16 mouse cellular contexts compared by ENCODE assay signal in the genomic region with DNA sequence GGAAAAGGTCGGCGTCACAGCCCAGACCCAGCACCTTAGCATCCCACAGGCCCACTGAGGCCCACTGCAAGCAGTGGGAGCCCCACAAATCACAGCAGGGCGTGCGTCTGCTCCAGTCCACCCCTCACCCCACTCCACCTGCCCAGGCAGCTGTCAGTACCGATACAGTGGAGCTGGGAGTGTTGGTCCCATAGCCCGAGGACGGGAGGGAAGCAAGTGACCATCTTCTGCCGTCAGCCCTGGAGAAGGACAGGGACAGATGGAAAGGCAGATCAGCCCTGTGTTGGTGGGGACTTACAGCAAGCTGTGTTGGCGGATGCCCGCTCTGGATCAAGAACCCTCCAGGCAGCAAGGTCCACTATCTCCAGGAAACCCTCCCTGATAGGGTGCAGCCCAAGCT. TPM values are rescaled to one million over a fixed set of nuclear protein-coding genes. Genes with fewer than 3 reads are reported as not detected.
DNase-seq lines count a peak whose midpoint lies in the region; ATAC-seq lines count a peak whose summit lies in the region.
"Had no signal": no experiment of that assay in that cellular context is flagged by ENCODE, and none has a peak within 500 bp of the region (broad histone marks: within the 10 kb centered on the region; RNA-seq: fewer than 3 reads in every experiment).

No protein-coding gene starts in this region.

- DNase-seq in forebrain, embryonic 10.5 days (ENCODE audit: extremely low spot score, low spot score): no peak
- DNase-seq in heart, postnatal 25 days (ENCODE audit: low spot score): no peak
- DNase-seq: adrenal gland, adult 2 months; heart, postnatal 10 days; kidney, adult 18-20 months; kidney, postnatal 25 days; lung, postnatal 10 days; thymus, adult 2 months had no signal

- intact Hi-C loops in heart, postnatal 25 days (cut with DNase I): no loop called here

- H3K4me3 ChIP-seq in forebrain, embryonic 10.5 days: peak overlapping the region; percentile 36; the same call in 1 of the 2 replicates
- H3K4me3 ChIP-seq in forebrain, embryonic 16.5 days (replicated peaks; ENCODE audit: low read length): no peak overlapping the region
- no peak overlapping the region for H3K4me3 ChIP-seq in heart, embryonic 14.5 days (ENCODE audit: control insufficient read depth in 1 of 2, insufficient read depth in 1 of 2, low read depth in 1 of 2, low read length in 2 of 2)
- no peak overlapping the region for H3K4me3 ChIP-seq in neural tube, embryonic 13.5 days
- no peak overlapping the region for H3K4me3 ChIP-seq in neural tube, embryonic 15.5 days (replicated peaks)
- H3K4me3 ChIP-seq: liver, embryonic 15.5 days had no signal

- no peaks in the 10 kb centered on the region for H3K9me3 ChIP-seq in forebrain, embryonic 10.5 days
- H3K9me3 ChIP-seq in forebrain, embryonic 16.5 days (ENCODE audit: control insufficient read depth, low read length): no peaks in the 10 kb centered on the region
- H3K9me3 ChIP-seq in heart, embryonic 14.5 days (ENCODE audit: control insufficient read depth, low read length): no peaks in the 10 kb centered on the region
- H3K9me3 ChIP-seq in neural tube, embryonic 13.5 days: no peaks in the 10 kb centered on the region
- H3K9me3 ChIP-seq in neural tube, embryonic 15.5 days (replicated peaks): no peaks in the 10 kb centered on the region
- H3K9me3 ChIP-seq: G1E had no signal

- peaks cover 60% of the 10 kb centered on the region for H3K27me3 ChIP-seq in forebrain, embryonic 10.5 days (ENCODE audit: poor library complexity, severe bottlenecking)
- no peaks in the 10 kb centered on the region for H3K27me3 ChIP-seq in forebrain, embryonic 16.5 days (replicated peaks; ENCODE audit: control insufficient read depth, insufficient read depth, low read length)
- H3K27me3 ChIP-seq in heart, embryonic 14.5 days (ENCODE audit: control insufficient read depth, insufficient read depth, low read length): peaks cover 6% of the 10 kb centered on the region
- H3K27me3 ChIP-seq in neural tube, embryonic 13.5 days: peaks cover 9% of the 10 kb centered on the region; the same call in 1 of the 2 replicates
- peaks cover 7% of the 10 kb centered on the region for H3K27me3 ChIP-seq in neural tube, embryonic 15.5 days (replicated peaks)

- H3K36me3 ChIP-seq in forebrain, embryonic 10.5 days (replicated peaks): peaks cover 59% of the 10 kb centered on the region
- H3K36me3 ChIP-seq in forebrain, embryonic 16.5 days (ENCODE audit: control insufficient read depth, insufficient read depth): peaks cover 11% of the 10 kb centered on the region
- H3K36me3 ChIP-seq in heart, embryonic 14.5 days (ENCODE audit: control insufficient read depth, insufficient read depth, low read length): peaks cover 39% of the 10 kb centered on the region
- peaks cover 55% of the 10 kb centered on the region for H3K36me3 ChIP-seq in neural tube, embryonic 13.5 days
- peaks cover 43% of the 10 kb centered on the region for H3K36me3 ChIP-seq in neural tube, embryonic 15.5 days

- H3K27ac ChIP-seq in forebrain, embryonic 10.5 days: peak overlapping the region; percentile 48
- no peak overlapping the region for H3K27ac ChIP-seq in forebrain, embryonic 16.5 days (ENCODE audit: low read length)
- no peak overlapping the region for H3K27ac ChIP-seq in heart, embryonic 14.5 days (replicated peaks in 1 of 2; ENCODE audit: control insufficient read depth in 1 of 2, insufficient read depth in 1 of 2, low read depth in 2 of 2, low read length in 2 of 2)
- H3K27ac ChIP-seq in neural tube, embryonic 13.5 days (replicated peaks): no peak overlapping the region
- H3K27ac ChIP-seq in neural tube, embryonic 15.5 days (replicated peaks): no peak overlapping the region
- H3K27ac ChIP-seq: liver, embryonic 15.5 days had no signal

- WGBS in forebrain, embryonic 10.5 days: 73% methylated on average over 10 of the region's 10 CpGs
- WGBS in forebrain, embryonic 16.5 days: 85% methylated on average over 10 of the region's 10 CpGs
- 75% methylated on average over 10 of the region's 10 CpGs for WGBS in heart, embryonic 14.5 days
- 81% methylated on average over 10 of the region's 10 CpGs for WGBS in neural tube, embryonic 13.5 days
- WGBS in neural tube, embryonic 15.5 days: 83% methylated on average over 10 of the region's 10 CpGs

- no peak overlapping the region for H3K4me2 ChIP-seq in forebrain, embryonic 16.5 days (ENCODE audit: low read length)
- H3K4me2 ChIP-seq in heart, embryonic 14.5 days (ENCODE audit: low read length): peak overlapping the region; percentile 27; the same call in 1 of the 2 replicates
- no peak overlapping the region for H3K4me2 ChIP-seq in neural tube, embryonic 13.5 days
- no peak overlapping the region for H3K4me2 ChIP-seq in neural tube, embryonic 15.5 days
- H3K4me2 ChIP-seq: liver, embryonic 15.5 days had no signal

- H3K9ac ChIP-seq in forebrain, embryonic 16.5 days (replicated peaks; ENCODE audit: low read depth, low read length): no peak overlapping the region
- H3K9ac ChIP-seq in heart, embryonic 14.5 days (ENCODE audit: low read length): no peak overlapping the region
- 0 out of 2 replicates have a peak overlapping the region, but pooled peaks have one; percentile 92 for H3K9ac ChIP-seq in neural tube, embryonic 13.5 days
- no peak overlapping the region for H3K9ac ChIP-seq in neural tube, embryonic 15.5 days (replicated peaks)
- H3K9ac ChIP-seq: liver, embryonic 15.5 days had no signal

- H3K4me1 ChIP-seq in forebrain, embryonic 10.5 days: peaks cover 72% of the 10 kb centered on the region
- peaks cover 24% of the 10 kb centered on the region for H3K4me1 ChIP-seq in forebrain, embryonic 16.5 days (replicated peaks; ENCODE audit: control insufficient read depth, insufficient read depth, low read length)
- H3K4me1 ChIP-seq in heart, embryonic 14.5 days (ENCODE audit: control insufficient read depth in 2 of 2, insufficient read depth in 2 of 2, low read length in 2 of 2): peaks cover 13 to 29% of the 10 kb centered on the region in 2 experiments; a peak in 3 of 4 replicates
- peaks cover 31% of the 10 kb centered on the region for H3K4me1 ChIP-seq in neural tube, embryonic 13.5 days (replicated peaks)
- H3K4me1 ChIP-seq in neural tube, embryonic 15.5 days: peaks cover 33% of the 10 kb centered on the region

- ATAC-seq in forebrain, embryonic 16.5 days: no peak
- ATAC-seq in heart, embryonic 14.5 days (ENCODE audit: insufficient number of reproducible peaks, insufficient read depth, low FRiP score, low read depth): no peak
- ATAC-seq in neural tube, embryonic 13.5 days (ENCODE audit: low read depth): no peak
- no peak for ATAC-seq in neural tube, embryonic 15.5 days (ENCODE audit: low FRiP score)
- no peak for ATAC-seq in CD4-positive, CD25-positive, alpha-beta regulatory T cell, adult 4 months

RNA-seq across cellular contexts. Expression of a gene that starts 12.5 kb away (rescaled TPM):
- 67.1 and 69.2 TPM in 2 replicates for polyA plus RNA-seq in forebrain, embryonic 10.5 days (2016; fragmentation: Nextera tagmentation; extraction: Ambion mirVana)
- 145 and 149 TPM in 2 replicates for polyA plus RNA-seq in forebrain, embryonic 16.5 days (2015; fragmentation: Nextera tagmentation; extraction: Ambion mirVana)
- polyA plus RNA-seq in heart, embryonic 14.5 days (2014; fragmentation: Nextera tagmentation; extraction: Ambion mirVana): 23.1 and 26.7 TPM in 2 replicates
- total RNA-seq in heart, postnatal 25 days (2021): 10 to 100 TPM; 21.8 to 25.5 TPM
- 88.9 and 93.7 TPM in 2 replicates for polyA plus RNA-seq in neural tube, embryonic 13.5 days (2015; fragmentation: Nextera tagmentation; extraction: Ambion mirVana)
- polyA plus RNA-seq in neural tube, embryonic 15.5 days (2015; fragmentation: Nextera tagmentation; extraction: Ambion mirVana): 97.5 and 102 TPM in 2 replicates
- 1 to 10 TPM; 4.3 to 4.5 TPM for polyA plus RNA-seq in CD4-positive, CD25-positive, alpha-beta regulatory T cell, adult 4 months (2017; shearing (Covaris generic))

RNA-seq across cellular contexts. Expression of a gene that starts 15.8 kb away (rescaled TPM):
- polyA plus RNA-seq in forebrain, embryonic 10.5 days (2016; fragmentation: Nextera tagmentation; extraction: Ambion mirVana): 12.0 and 14.9 TPM in 2 replicates
- polyA plus RNA-seq in forebrain, embryonic 16.5 days (2015; fragmentation: Nextera tagmentation; extraction: Ambion mirVana): 22.5 and 30.8 TPM in 2 replicates
- polyA plus RNA-seq in heart, embryonic 14.5 days (2014; fragmentation: Nextera tagmentation; extraction: Ambion mirVana): 6.7 and 9.4 TPM in 2 replicates
- total RNA-seq in heart, postnatal 25 days (2021): 1 to 10 TPM; 5.2 to 6.3 TPM
- 15.8 and 17.6 TPM in 2 replicates for polyA plus RNA-seq in neural tube, embryonic 13.5 days (2015; fragmentation: Nextera tagmentation; extraction: Ambion mirVana)
- polyA plus RNA-seq in neural tube, embryonic 15.5 days (2015; fragmentation: Nextera tagmentation; extraction: Ambion mirVana): 18.9 and 21.0 TPM in 2 replicates
- polyA plus RNA-seq in CD4-positive, CD25-positive, alpha-beta regulatory T cell, adult 4 months (2017; shearing (Covaris generic)): 10 to 100 TPM; 15.1 to 17.5 TPM

RNA-seq across cellular contexts. Expression of a gene that starts 19.2 kb away (rescaled TPM):
- 0.12 TPM in 1 of 2 replicates, not detected in the other for polyA plus RNA-seq in forebrain, embryonic 10.5 days (2016; fragmentation: Nextera tagmentation; extraction: Ambion mirVana)
- polyA plus RNA-seq in forebrain, embryonic 16.5 days (2015; fragmentation: Nextera tagmentation; extraction: Ambion mirVana): 0.08 and 0.09 TPM in 2 replicates
- polyA plus RNA-seq in heart, embryonic 14.5 days (2014; fragmentation: Nextera tagmentation; extraction: Ambion mirVana): 0.09 TPM in 1 of 2 replicates, not detected in the other
- total RNA-seq in heart, postnatal 25 days (2021): not detected
- polyA plus RNA-seq in neural tube, embryonic 13.5 days (2015; fragmentation: Nextera tagmentation; extraction: Ambion mirVana): not detected in 2 replicates
- polyA plus RNA-seq in neural tube, embryonic 15.5 days (2015; fragmentation: Nextera tagmentation; extraction: Ambion mirVana): 0.14 and 1.4 TPM in 2 replicates
- polyA plus RNA-seq in CD4-positive, CD25-positive, alpha-beta regulatory T cell, adult 4 months (2017; shearing (Covaris generic)): 10 to 100 TPM; 13.7 to 24.7 TPM
- polyA plus RNA-seq: stomach, embryonic 14.5 days had no signal

RNA-seq across cellular contexts. Expression of a gene that starts 28.3 kb away (rescaled TPM):
- polyA plus RNA-seq in forebrain, embryonic 10.5 days (2016; fragmentation: Nextera tagmentation; extraction: Ambion mirVana): 30.8 and 34.3 TPM in 2 replicates
- 49.3 and 49.8 TPM in 2 replicates for polyA plus RNA-seq in forebrain, embryonic 16.5 days (2015; fragmentation: Nextera tagmentation; extraction: Ambion mirVana)
- 44.0 and 47.4 TPM in 2 replicates for polyA plus RNA-seq in heart, embryonic 14.5 days (2014; fragmentation: Nextera tagmentation; extraction: Ambion mirVana)
- 10 to 100 TPM; 26.7 to 28.0 TPM for total RNA-seq in heart, postnatal 25 days (2021)
- polyA plus RNA-seq in neural tube, embryonic 13.5 days (2015; fragmentation: Nextera tagmentation; extraction: Ambion mirVana): 46.1 and 54.5 TPM in 2 replicates
- polyA plus RNA-seq in neural tube, embryonic 15.5 days (2015; fragmentation: Nextera tagmentation; extraction: Ambion mirVana): 40.5 and 43.5 TPM in 2 replicates
- polyA plus RNA-seq in CD4-positive, CD25-positive, alpha-beta regulatory T cell, adult 4 months (2017; shearing (Covaris generic)): 10 to 100 TPM; 30.2 to 39.2 TPM

RNA-seq across cellular contexts. Expression of a gene that starts 34.6 kb away (rescaled TPM):
- polyA plus RNA-seq in forebrain, embryonic 10.5 days (2016; fragmentation: Nextera tagmentation; extraction: Ambion mirVana): 10.5 and 12.2 TPM in 2 replicates
- 350 and 395 TPM in 2 replicates for polyA plus RNA-seq in forebrain, embryonic 16.5 days (2015; fragmentation: Nextera tagmentation; extraction: Ambion mirVana)
- polyA plus RNA-seq in heart, embryonic 14.5 days (2014; fragmentation: Nextera tagmentation; extraction: Ambion mirVana): 24.1 and 25.7 TPM in 2 replicates
- 10 to 100 TPM; 49.7 to 57.6 TPM for total RNA-seq in heart, postnatal 25 days (2021)
- polyA plus RNA-seq in neural tube, embryonic 13.5 days (2015; fragmentation: Nextera tagmentation; extraction: Ambion mirVana): 402 and 417 TPM in 2 replicates
- polyA plus RNA-seq in neural tube, embryonic 15.5 days (2015; fragmentation: Nextera tagmentation; extraction: Ambion mirVana): 536 and 627 TPM in 2 replicates
- 1 to 10 TPM; 7.5 to 9.6 TPM for polyA plus RNA-seq in CD4-positive, CD25-positive, alpha-beta regulatory T cell, adult 4 months (2017; shearing (Covaris generic))
